11 mouse cellular contexts compared by ENCODE assay signal in the genomic region with DNA sequence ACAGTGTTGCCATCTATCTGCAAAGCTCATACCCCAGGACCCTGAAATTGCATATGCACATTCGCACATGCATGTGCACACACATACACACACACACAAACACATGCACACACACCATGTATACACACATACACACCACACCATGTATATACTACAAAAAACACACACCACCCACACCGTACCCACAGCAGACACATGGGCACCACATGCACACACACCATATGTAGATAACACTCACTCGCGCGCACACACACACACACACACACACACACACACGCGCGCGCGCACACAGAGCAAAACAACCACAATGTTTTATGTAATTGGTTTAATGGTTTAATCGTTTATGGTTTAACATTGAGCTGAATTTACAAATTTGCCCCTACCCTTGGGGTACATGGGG.
DNase-seq lines count a peak whose midpoint lies in the region; ATAC-seq and TF ChIP-seq lines count a peak whose summit lies in the region.
"Had no signal": no experiment of that assay in that cellular context is flagged by ENCODE, and none has a peak within 500 bp of the region (broad histone marks: within the 10 kb centered on the region; RNA-seq: fewer than 3 reads in every experiment).

No protein-coding gene starts in this region.

- H3K4me2 ChIP-seq in forebrain, embryonic 11.5 days (ENCODE audit: low read depth, low read length, severe bottlenecking): no peak overlapping the region
- no peak overlapping the region for H3K4me2 ChIP-seq in forebrain, embryonic 13.5 days
- no peak overlapping the region for H3K4me2 ChIP-seq in neural tube, embryonic 13.5 days
- H3K4me2 ChIP-seq: limb, embryonic 15.5 days had no signal

- no peaks in the 10 kb centered on the region for H3K36me3 ChIP-seq in forebrain, embryonic 11.5 days (ENCODE audit: control insufficient read depth, insufficient read depth, low read length)
- H3K36me3 ChIP-seq in forebrain, embryonic 10.5 days (replicated peaks): no peaks in the 10 kb centered on the region
- no peaks in the 10 kb centered on the region for H3K36me3 ChIP-seq in kidney, adult 2 months (ENCODE audit: control insufficient read depth, insufficient read depth, low read length)
- H3K36me3 ChIP-seq in forebrain, embryonic 13.5 days (ENCODE audit: poor library complexity, severe bottlenecking): no peaks in the 10 kb centered on the region
- H3K36me3 ChIP-seq in neural tube, embryonic 13.5 days: no peaks in the 10 kb centered on the region
- H3K36me3 ChIP-seq: G1E; limb, embryonic 15.5 days had no signal

- peaks cover 4% of the 10 kb centered on the region; the same call in 1 of the 2 replicates for H3K4me1 ChIP-seq in forebrain, embryonic 11.5 days (replicated peaks; ENCODE audit: control insufficient read depth, insufficient read depth, low read length)
- H3K4me1 ChIP-seq in forebrain, embryonic 10.5 days: peaks cover 43% of the 10 kb centered on the region
- H3K4me1 ChIP-seq in kidney, adult 2 months (ENCODE audit: control insufficient read depth, insufficient read depth, low read length): peaks cover 15% of the 10 kb centered on the region
- peaks cover 31% of the 10 kb centered on the region for H3K4me1 ChIP-seq in forebrain, embryonic 13.5 days
- H3K4me1 ChIP-seq in neural tube, embryonic 13.5 days (replicated peaks): peaks cover 37% of the 10 kb centered on the region

- no peak overlapping the region for H3K27ac ChIP-seq in forebrain, embryonic 11.5 days (ENCODE audit: low read depth, low read length)
- no peak overlapping the region for H3K27ac ChIP-seq in forebrain, embryonic 10.5 days
- H3K27ac ChIP-seq in kidney, adult 2 months (ENCODE audit: insufficient read depth, low read depth, low read length): peak overlapping the region; percentile 67
- no peak overlapping the region for H3K27ac ChIP-seq in forebrain, embryonic 13.5 days
- H3K27ac ChIP-seq in neural tube, embryonic 13.5 days (replicated peaks): peak overlapping the region; percentile 39; the same call in 1 of the 2 replicates
- H3K27ac ChIP-seq: limb, embryonic 15.5 days; macrophage had no signal

- no peak overlapping the region for H3K9ac ChIP-seq in forebrain, embryonic 11.5 days (ENCODE audit: low read length)
- no peak overlapping the region for H3K9ac ChIP-seq in forebrain, embryonic 13.5 days
- H3K9ac ChIP-seq in neural tube, embryonic 13.5 days: no peak overlapping the region
- H3K9ac ChIP-seq: limb, embryonic 15.5 days had no signal

- no peak overlapping the region for H3K4me3 ChIP-seq in forebrain, embryonic 11.5 days (ENCODE audit: low read depth, low read length)
- no peak overlapping the region for H3K4me3 ChIP-seq in forebrain, embryonic 10.5 days
- H3K4me3 ChIP-seq in kidney, adult 2 months (ENCODE audit: insufficient read depth, low read depth, low read length): no peak overlapping the region
- no peak overlapping the region for H3K4me3 ChIP-seq in forebrain, embryonic 13.5 days
- no peak overlapping the region for H3K4me3 ChIP-seq in neural tube, embryonic 13.5 days
- H3K4me3 ChIP-seq: limb, embryonic 15.5 days had no signal

- no peak for TF ChIP-seq CTCF in kidney, adult 2 months (conservative IDR thresholded peaks at IDR 0.05; ENCODE audit: insufficient read depth, insufficient read length, low read depth, low read length)

- no peaks in the 10 kb centered on the region for H3K9me3 ChIP-seq in forebrain, embryonic 11.5 days (ENCODE audit: control insufficient read depth, low read length)
- H3K9me3 ChIP-seq in forebrain, embryonic 10.5 days: no peaks in the 10 kb centered on the region
- H3K9me3 ChIP-seq in forebrain, embryonic 13.5 days (replicated peaks): no peaks in the 10 kb centered on the region
- H3K9me3 ChIP-seq in neural tube, embryonic 13.5 days: no peaks in the 10 kb centered on the region
- H3K9me3 ChIP-seq: limb, embryonic 15.5 days had no signal

- WGBS in forebrain, embryonic 11.5 days: 95% methylated on average over 11 of the region's 11 CpGs
- 97% methylated on average over 11 of the region's 11 CpGs for WGBS in forebrain, embryonic 10.5 days
- WGBS in kidney, adult 2 months: 83% methylated on average over 11 of the region's 11 CpGs
- 98% methylated on average over 11 of the region's 11 CpGs for WGBS in forebrain, embryonic 13.5 days
- WGBS in neural tube, embryonic 13.5 days: 96% methylated on average over 11 of the region's 11 CpGs

- no peak for DNase-seq in forebrain, embryonic 11.5 days (ENCODE audit: low spot score)
- no peak for DNase-seq in forebrain, embryonic 10.5 days (ENCODE audit: extremely low spot score, low spot score)
- DNase-seq in kidney, adult 2 months: no peak
- no peak for DNase-seq in kidney, adult 11 months
- no peak for DNase-seq in adrenal gland, postnatal 14 days
- no peak for DNase-seq in spleen, postnatal 36 days (ENCODE audit: low spot score in 2 of 2)

- ATAC-seq in forebrain, embryonic 11.5 days (replicated peaks; ENCODE audit: low FRiP score): peak; percentile 31; the same call in 1 of the 2 replicates
- peak; percentile 20 for ATAC-seq in forebrain, embryonic 13.5 days
- ATAC-seq in neural tube, embryonic 13.5 days (ENCODE audit: low read depth): peak; percentile 55

- TF ChIP-seq POLR2A in kidney, adult 2 months (IDR thresholded peaks at IDR 0.05; ENCODE audit: low read depth, low read length): no peak

- H3K27me3 ChIP-seq in forebrain, embryonic 11.5 days (ENCODE audit: control insufficient read depth, insufficient read depth, low read length): no peaks in the 10 kb centered on the region
- H3K27me3 ChIP-seq in forebrain, embryonic 10.5 days (ENCODE audit: poor library complexity, severe bottlenecking): no peaks in the 10 kb centered on the region
- no peaks in the 10 kb centered on the region; the same call in 1 of the 2 replicates for H3K27me3 ChIP-seq in kidney, adult 2 months (replicated peaks; ENCODE audit: control insufficient read depth, insufficient read depth, low read length)
- H3K27me3 ChIP-seq in forebrain, embryonic 13.5 days: no peaks in the 10 kb centered on the region
- no peaks in the 10 kb centered on the region for H3K27me3 ChIP-seq in neural tube, embryonic 13.5 days
- H3K27me3 ChIP-seq: limb, embryonic 15.5 days had no signal

Comparison
In these comparisons a context has a peak if more than half of its experiments do, and no peak if none do; other contexts are left out.
1. H3K27ac ChIP-seq: peak in kidney, adult 2 months (single experiment) and neural tube, embryonic 13.5 days (single experiment); none in forebrain, embryonic 11.5 days (single experiment), forebrain, embryonic 10.5 days (single experiment) and forebrain, embryonic 13.5 days (single experiment).
2. Peak in every context shown above with its lines, with median percentiles within 50 percentile points of each other: ATAC-seq.